Mouse (Mus musculus): ENCODE measurements around the gene Ppp1r12a.

- TF ChIP-seq EP300 (IDR thresholded peaks at IDR 0.05) (no peak), CTCF (IDR thresholded peaks at IDR 0.05) (no peak)
Observed at GRCm38 (mm10) chr10:108276678-108277077, 114.7 kb downstream of the Ppp1r12a start.
